Mouse (Mus musculus) gastrocnemius, postnatal 14 days (tissue): ENCODE results near the gene Recql. TPM values are rescaled to one million over a fixed set of nuclear protein-coding genes. Genes with fewer than 3 reads are reported as not detected.
"Not testable (repeated sequence)": the region's sequence is repeated elsewhere in the genome, so short reads cannot be mapped to it uniquely, and the experiment has no call there.

ENCODE experiments used
- DNase-seq: peaks from one replicate; pipeline ENCODE4 v3.0.0; 2021; ENCODE audit warnings: mixed read lengths
- intact Hi-C: fragments of 180-260 bp; cut with DNase I; formaldehyde crosslinking; loops from one replicate; pipeline ENCODE4 v1.15.1; 2025; ENCODE audit warnings: low total_unique reads
- total RNA-seq, 2 experiments: library from RNA; stranded (reverse); gene quantifications; 2 replicates each; pipeline ENCODE4 v1.2.3; 2021

Gene Recql
- total RNA-seq, 2 experiments from 2014 or later: 3.9 to 4.9 TPM

DNA sequence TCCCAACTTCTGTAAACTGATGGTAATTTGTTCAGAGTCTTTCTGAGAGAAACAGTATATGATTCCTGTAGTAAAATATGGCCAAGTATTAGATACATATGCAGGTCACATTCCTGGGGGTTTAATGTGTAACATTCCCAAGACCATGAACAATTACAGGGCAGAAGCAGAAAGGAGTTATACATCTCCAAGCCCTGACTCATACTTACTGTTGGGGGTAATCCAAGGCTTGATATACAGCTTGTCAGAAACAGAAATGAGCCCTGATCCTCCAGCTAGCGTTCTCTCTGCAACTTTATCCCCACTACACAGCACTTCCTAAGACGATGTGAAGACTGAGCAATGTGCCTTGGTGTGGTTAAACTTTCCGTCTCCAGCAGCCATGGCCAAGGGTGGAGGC, 19.3 kb downstream of the Recql start:
- DNase-seq: no peak
- intact Hi-C loops: no loop called here

DNA sequence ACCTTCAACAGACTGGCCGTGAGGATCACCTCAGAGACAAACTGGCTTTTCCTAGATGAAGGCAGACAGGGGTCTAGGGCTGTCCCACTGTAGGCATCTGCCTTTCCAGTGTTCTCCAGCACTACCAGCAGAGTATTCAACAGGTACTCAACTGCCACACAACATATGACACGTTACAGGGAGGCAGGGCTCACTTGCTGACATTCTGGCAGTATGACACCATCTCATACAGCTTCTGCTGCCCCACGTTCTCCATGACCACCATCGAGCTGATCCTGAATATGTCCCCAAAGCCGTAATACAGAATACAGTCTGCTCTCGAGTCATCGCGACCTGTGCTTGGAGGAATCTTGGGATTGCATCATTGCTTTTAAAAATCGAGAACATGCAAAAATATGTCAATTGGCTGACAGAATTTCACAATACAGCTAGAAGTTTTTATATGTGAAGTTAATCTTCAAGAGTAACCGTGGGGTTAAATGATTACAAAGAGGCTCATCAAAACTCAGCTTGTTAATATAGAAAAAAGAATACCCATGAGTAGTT, 20.3 kb downstream of the Recql start:
- no peak for DNase-seq
- intact Hi-C loops: no loop called here

DNA sequence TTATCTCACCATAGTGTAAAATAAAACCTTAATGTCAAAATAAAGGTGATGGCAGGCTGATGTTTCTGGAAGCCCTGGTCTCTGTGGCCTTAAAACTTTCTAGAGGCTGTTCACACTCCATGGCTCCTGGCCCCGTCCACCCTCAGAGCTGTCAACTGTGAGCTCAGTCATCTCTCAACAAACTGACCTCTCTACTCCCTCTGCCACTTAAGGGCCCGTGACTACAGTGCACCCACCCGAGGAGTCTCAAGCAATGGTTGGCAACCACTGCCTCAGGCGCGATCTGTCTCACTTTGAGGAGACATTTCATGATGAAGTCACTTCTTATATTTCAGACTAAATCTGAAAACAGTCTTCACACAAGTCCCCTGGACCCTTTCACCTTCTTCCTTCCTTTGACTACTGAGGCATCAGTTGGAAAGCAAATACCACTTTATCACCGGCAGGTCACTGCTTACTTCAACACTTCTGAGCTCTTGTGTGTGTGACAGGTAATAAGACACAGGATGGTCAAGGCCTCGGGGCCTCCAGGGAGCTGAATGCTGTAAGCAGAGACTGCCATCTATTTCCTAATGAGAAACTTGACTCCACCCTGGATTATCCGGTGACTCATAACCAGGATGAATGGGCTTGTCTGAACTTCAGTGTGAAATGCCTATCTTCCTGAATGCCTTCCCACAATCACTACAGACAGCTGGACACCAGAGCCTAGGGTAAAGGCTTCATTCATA, 21.0 kb downstream of the Recql start:
- intact Hi-C loops: no loop called here
- DNase-seq: no peak

DNA sequence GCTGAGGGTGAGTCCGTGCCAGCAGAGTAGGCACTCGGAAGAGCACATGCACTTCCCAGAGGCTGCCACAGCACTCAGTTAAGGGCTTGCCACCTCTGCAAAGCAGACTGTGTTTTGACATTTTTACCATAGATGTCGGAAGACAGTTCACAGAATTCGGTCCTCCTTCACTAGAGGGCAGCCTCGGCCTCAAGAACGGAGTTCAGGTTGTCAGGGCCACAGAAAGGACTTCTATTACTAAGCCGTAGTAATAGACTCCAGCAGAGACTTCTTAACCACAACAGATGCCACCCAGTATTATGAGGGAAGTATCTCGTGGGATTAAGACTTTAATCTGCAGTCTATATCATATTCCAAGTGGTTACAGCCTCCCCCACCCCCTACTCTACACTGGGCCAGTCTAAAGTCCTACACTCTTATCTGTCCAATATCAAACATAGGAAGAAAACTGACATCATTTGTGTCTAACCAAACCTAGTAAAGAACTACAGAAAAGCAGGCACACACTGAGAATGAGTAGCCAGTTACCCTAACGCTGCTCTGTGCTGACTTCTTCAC, 23.8 kb downstream of the Recql start:
- no peak for DNase-seq
- intact Hi-C loops: no loop called here

DNA sequence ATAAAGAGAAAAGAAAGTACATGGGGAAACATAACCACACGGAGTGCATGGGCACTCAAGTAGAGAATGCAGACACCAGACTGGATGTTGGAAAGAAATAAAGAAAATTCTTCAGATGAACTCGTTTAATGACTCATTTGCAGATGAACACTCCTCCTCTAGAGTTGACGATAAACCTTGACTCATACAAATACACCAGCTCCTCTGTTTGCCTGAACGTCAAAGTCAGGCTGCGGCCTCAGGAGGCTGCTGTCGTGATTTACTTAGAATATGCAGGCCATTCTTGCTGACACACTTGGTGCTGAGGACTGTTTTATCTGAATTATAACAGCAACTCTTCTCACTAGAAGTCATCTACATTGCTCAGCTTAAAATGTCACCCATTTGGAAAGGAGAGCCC, 24.9 kb downstream of the Recql start:
- DNase-seq: no peak
- intact Hi-C loops: no loop called here

DNA sequence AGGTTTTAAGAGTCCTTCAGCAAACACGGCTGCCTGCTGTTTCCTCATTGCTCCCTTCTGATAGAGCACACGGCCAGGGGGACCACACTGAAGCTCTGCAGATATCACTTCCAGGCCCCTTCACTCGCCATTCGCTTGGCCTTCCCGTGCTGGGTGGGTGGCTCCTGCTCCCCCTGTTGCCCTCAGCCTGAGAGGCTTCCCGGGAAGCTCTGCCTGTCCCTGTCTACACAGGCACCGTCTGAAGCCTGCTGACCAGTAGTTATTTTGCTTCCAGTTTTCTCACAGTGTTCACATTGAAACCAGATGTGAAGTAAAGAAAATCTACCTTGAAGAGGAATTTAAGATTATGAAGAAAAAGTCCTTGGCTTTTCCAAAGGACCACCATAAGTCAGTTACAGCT, 29.8 kb downstream of the Recql start:
- no peak for DNase-seq
- intact Hi-C loops: no loop called here

DNA sequence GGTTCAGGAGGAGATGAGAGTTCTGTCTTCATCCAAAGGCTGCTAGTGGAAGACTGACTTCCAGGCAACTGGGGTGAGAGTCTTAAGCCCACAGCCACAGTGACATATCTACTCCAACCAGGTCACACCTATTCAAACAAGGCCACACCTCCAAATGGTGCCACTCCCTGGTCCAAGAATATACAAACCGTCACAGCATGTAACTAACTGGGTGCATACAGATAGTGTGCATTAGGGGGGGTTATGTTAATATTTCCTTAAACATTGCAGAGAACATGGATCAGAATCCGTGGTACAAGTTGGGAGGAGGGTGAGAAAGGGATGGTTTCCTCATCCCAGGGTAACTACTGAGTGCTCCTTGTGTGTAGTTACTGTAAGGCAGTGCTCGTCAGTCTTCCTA, 34.8 kb downstream of the Recql start:
- intact Hi-C loops, DNase-seq: not testable (repeated sequence)

DNA sequence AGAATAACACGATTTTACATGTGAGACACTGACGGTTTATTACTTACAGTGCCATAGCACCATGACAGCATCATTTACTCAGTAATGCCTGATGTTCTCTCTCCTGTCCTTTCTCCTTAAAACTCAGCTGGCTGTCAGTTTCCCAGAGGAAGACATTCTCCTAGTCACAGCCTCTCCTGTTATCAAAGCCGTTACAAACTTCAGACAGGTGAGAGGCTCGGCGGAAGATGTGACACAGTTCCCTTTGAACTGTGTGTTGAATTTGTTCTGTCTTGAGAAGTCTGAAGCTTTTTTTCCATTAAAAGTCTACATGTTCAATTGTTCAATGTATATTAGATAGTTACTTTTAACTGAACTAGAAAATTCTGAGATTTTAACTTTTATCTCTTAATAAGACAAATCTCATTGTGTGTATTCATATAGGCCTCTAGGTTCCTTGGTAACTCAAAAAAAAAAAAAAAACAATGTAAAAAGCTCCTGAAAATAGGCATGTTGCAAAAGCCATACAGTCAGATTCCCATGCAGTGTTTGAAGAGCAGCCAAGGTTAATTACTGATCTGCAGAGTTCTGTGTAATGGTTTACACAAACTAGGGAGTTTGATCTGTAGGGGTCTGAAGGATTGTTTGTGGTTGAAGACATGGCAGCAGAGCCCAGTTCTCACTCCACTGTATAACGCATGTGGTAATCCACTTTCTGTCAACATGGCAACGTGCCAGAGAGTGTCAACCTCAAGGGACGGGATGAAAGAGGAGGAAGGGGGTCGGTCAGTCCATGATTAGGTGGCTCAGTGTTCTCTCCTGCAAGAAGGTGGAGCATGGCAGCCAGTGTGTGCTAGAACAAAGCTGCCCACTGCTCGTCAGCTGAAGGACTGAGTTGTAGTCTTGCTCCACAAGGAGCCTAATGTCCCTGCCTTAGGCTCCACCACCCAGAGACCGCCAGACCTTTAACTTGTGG, 39.2 kb downstream of the Recql start:
- no peak for DNase-seq
- intact Hi-C loops: loop anchor here (5.0 kb wide), 1 partner anchor 40 kb away; the partner anchor contains the start of genes Golt1b and Recql

DNA sequence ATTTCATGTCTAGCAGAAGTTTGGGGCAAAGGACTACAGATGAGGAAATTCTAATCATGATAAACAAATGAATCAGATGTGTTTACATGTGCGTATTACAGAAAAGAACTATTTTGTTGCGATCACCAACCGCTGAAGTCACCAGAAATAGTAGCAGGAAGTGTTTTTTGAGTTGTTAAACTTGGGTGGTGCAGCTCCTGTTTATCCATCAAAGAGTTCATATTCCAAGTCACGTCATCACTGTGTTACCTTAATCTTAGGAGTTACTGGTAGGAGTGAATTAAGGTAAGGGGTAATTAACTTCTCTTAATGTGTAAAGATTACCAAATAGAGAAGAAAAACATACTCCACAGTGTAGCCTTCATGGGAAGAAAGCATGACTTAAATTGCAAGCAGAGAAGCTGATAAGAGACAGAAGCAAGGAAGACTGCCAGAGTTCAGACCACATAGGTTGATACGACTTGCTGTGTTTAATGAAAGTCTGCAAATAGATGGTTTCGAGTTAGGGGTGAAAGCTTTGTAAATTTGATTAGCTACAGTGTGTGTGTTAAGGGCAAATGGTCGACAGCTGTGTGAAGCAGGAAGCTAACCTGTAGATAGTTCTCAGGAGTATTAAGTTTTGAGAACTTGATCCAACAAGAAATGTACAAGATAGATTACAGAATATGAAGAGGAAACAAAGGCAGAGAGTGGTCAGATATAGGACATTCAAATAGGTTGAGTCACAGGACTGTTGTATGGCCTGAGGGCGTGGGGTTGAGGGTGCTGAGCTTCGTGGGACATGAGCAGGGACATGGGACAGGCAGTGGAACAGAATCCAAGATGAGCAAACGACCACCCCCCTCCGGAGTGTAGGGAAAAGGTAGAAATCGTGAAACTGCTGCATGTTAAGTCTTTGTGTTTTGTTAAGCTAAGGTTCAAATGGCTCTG, 40.4 kb downstream of the Recql start:
- DNase-seq: no peak
- intact Hi-C loops: loop anchor here (5.0 kb wide), 1 partner anchor 41 kb away; the partner anchor contains the start of genes Golt1b and Recql

DNA sequence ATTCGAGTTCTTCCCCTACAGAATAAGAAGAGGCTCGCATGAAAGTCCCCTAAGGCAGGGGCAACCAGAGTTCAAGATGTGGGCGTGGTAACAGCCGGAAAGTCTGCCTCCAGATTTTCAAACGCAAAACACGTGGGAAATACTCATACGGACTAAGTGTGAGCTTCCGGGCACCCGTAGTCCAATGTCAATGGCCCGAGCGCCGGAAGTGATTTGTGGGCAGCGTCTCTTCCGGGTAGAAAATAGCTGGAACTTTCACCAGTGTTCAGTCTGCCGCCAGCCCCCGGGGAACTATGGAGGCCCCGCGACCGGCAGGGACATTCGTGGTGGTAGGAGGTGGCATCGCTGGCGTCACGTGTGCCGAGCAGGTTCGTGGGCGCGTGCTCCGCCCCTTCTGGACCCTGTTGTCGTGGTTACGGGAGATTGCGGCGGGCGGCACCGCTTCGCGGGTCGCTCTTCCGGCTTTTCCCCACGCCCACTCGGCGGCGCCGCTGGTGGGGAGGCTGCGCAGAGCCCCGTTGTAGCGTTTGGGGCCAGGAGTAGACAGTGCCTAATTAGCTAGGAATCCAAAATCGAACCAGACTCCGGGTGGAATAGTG, 41.3 kb downstream of the Recql start, which contains the start of gene Pyroxd1:
TSS of gene Pyroxd1 (plus strand) at position 215 of the 599 bp plus-strand sequence.
- intact Hi-C loops: loop anchor here (5.0 kb wide), 1 partner anchor 42 kb away; the partner anchor contains the start of genes Golt1b and Recql
- peak; percentile 82 for DNase-seq

DNA sequence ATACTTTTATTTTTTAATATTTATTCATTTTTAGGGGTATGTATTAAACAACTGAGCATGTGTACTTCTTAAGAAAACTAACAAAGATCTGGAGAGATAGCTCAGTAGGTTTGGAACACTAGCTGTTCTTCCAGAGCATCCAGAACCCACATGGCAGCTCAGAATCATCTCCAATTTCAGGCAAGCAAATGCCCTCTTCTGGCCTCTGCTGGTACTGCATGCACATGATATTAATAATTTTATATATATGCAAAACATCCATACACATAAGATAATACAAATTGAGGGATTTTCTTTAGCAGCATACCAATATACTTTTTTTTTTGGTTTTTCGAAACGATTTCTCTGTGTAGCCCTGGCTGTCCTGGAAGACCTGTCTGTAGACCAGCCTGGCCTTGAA, 43.3 kb downstream of the Recql start:
- DNase-seq: no peak
- intact Hi-C loops: no loop called here

DNA sequence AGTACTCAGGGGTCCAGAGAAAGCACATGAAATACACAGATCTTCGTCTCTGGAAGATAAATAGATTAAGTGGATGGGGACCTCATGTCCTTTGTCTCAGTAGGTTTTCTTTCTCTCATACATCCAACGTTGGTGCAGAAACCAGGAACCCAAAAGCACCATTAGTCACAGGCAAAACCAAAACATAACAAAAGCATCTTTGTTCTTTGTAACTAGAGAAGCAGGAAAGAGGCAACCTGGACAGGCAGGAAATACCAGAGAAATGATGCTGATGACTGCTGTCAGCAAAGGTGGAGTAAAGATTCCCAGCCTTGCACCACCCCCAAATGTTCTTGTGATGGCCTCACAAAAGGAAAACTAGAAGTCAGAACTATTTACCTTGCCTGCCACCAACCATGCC, 47.3 kb downstream of the Recql start:
- no peak for DNase-seq
- intact Hi-C loops: no loop called here

DNA sequence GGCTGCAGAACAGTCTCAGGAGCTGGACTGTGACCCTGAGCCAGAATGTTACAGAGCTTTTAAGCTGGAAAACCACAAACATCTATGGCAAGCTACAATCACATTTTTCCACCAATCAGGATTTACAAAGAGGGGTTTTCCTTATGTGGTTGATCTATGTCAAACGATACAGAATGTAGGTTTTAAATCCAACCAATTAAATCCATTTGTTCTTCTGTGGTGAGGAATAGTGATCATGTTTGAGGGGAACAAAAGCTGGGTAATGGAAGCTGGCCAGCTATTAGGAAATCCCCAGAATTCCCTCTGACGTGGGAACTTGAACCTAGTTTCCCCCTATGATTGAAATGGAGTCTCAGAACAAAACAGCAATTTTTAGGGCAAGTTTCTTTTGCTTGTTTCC, 47.9 kb downstream of the Recql start:
- no peak for DNase-seq
- intact Hi-C loops: no loop called here

DNA sequence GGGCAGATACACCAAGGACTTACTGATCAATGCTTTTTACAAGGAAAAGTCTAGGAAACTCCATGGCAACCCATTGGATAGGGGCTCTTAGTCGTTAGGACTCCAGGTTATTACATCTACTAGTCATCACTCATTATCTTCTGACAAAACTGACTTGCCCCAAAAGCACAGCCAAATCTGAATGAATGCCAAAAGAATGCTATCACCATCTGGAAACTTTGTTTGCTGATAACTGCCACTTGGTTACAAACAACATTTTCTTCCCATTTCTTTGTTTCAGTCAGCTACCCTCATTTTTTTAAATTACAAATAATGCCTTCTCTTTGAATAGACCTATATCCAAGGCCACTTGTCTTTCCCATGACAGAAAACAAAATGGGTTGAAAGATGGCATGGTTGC, 57.7 kb downstream of the Recql start:
- no peak for DNase-seq
- intact Hi-C loops: no loop called here

DNA sequence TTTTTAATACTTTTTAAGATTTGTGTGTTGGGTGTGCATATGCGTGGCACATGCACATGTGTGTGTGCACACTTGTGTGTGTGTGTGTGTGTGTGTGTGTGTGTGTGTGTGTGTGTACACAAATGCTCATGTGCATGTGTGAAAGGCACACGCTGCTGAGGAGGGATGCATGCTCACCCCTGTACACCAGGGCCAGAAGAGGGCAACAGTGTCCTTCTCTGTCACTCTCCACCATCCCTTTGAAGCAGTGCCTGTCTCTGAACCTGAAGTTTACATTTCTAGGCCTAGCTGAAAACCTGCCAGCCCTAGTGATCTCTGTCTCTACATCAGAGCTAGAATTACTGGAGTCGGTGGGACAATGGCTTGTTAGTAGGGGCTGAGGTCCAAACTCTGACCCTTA, 60.3 kb downstream of the Recql start:
- no peak for DNase-seq
- intact Hi-C loops: no loop called here

DNA sequence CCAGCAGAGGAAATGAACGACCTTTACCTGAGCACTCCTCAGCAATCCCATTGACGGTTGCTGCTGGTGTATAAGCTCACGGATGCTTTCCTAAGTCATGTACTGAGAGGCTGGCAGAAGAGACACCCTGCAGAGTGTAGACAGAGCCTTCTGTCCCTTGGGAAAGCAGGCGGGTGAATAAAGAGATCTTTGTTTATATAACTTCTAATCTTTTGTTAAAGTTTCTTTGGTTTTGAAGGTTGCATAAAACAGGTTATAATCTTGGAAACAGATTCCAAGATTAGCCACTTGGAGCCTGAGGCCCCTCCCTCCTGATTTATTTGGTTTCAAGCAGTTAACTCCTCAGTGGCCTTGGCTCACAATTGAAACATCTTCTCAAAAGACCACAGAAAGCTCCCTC, 64.0 kb downstream of the Recql start, which contains the start of gene Slco1a5:
TSS of gene Slco1a5 (minus strand) at position 101 of the 400 bp plus-strand sequence.
- DNase-seq: no peak
- intact Hi-C loops: no loop called here

DNA sequence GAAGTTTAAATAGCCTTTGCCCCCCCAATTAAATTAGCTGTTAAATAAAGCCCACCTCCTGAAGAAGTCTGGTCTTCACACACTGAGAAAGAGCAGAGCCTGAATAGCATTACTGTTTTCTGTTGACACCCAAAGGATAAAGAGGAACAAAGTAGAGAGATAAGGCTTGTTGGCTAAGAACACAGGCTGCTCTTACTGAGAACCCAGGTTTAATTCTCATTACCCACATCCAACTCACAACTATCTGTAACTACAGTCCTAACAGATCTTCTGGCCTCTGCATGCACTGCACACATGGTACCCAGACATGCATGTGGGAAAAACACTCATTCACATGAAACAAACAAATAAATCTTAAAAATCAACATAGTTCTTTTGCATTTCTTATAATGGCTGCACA, 69.8 kb downstream of the Recql start:
- intact Hi-C loops: no loop called here
- DNase-seq: no peak

DNA sequence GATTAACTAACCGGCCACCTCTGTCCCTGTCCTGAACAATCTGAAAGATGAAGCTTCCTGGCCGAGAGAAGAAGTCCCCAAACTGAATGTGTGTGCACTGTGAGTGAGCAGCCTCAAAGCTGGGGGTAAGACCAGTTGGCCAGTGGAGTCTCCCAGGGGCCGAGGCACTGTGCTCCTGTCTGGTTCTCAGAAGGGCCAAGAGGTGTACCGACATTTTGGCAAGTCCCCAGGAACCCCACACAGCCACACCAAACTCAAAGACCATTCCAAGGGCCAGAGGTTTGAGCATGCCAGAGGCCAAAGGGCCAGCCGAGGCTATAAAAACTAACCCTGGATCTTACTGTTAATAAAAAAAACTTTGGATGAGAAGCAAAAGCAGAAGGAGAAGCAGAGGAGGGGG, 72.6 kb downstream of the Recql start:
- intact Hi-C loops: no loop called here
- no peak for DNase-seq
